Mouse (Mus musculus) kidney, postnatal 14 days (tissue): ENCODE data around the gene Sh2b3.

Source experiments
- DNase-seq: peaks from one replicate; pipeline ENCODE4 v3.0.0; 2022; ENCODE audit warnings: mixed read lengths

Gene Sh2b3

DNA sequence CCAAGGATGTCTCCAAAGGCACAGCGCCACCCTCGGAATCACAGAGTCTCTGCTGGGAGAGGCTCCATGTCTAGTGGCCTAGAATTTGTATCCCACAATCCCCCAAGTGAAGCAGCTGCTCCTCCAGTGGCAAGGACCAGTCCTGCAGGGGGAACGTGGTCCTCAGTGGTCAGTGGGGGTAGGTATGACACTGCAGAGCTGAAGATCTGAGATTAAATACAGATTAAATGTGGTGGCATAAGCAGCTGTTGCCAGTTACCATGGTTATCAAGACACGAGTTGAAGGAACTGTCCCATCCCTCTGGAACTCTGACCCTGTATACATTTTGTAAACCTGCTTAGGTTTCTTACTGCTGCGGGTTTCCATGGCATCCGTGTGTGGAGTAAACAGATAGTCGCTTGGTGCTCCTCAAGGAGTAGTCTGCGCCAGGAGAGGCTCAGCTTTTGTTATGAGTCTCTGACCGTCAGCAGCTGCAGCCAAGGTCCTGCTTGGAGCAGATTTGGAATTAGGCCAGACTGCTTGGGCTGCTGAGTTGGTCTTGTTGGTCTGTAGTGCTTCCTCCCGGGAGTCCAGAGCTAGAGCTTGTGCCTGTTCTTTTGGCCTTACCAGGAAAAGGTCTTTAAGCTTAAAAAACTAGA, 53.5 kb downstream of the Sh2b3 start:
- peak; percentile 59 for DNase-seq

GRCm38 (mm10) chr5:121782467-121782866, 55.0 kb downstream of the Sh2b3 start:
- no peak for DNase-seq

DNA sequence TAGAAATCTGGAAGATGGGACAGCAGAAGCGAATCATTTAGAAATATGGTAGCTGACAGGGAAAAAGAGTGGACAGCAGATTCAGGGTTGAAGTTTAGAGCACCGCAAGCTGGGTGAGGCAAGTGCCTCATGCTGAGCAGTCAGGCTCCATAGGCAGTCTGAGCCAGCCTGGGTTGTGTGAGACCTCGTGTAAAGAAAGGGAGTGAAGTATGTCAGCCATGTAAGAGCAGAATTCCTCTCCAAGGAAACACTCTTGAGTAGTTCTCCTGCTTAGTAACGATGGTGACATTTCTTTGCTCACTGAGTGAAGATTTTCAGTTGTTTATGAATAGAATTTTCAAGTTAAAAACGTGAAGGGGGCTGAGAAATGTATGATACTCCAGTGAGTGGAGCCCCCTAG, 57.3 kb downstream of the Sh2b3 start:
- no peak for DNase-seq

DNA sequence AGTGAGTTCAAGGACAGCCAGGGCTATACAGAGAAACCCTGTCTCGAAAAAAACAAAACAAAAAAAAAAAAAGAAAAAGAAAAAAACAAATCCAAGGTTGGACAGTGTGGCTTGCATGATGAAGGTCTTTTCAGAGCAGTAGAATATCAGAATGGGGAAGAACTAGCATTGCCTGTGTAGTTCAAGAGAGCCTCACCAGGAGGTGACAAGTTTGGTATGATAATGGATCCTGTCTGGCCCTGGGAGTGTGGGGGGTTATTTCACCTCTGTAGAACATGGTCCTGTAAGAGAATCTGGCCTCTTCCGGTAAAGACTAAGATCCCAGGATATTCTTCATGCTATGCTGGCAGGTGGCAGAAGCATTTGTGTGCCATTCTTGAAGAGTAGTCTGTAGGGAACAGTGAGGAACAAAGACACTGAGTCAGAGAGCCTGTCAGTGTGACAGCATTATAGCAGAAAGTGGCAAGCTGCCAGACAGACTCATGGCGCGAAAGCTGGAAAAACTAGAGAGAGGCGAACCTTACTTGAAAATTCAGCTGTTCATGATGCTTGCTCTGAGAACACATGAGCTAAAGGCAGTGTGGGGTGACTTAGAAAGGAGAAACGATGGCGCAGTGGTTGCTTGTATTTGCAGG, 58.8 kb downstream of the Sh2b3 start:
- no peak for DNase-seq

GRCm38 (mm10) chr5:121771611-121772010, 65.8 kb downstream of the Sh2b3 start:
- no peak for DNase-seq

GRCm38 (mm10) chr5:121769827-121770226, 67.6 kb downstream of the Sh2b3 start:
- peak; percentile 48 for DNase-seq

DNA sequence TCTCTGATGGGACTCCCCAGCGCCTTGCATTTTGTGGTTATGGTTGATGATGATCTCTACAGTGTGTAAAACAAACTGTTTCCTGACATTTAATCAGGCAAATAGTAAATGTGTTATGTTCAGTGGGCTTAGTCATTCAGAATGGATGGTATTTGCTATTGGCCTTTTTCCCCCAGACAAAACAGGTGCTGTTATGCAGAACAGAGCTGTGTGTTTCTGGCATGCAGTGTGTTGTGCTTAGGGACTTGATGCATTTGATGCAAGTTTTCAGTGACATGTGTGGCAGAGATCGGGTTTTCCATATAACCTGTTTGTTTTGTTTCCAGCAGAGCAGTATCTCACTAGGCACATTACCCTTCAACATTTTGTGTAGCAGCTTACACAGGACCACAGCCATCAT, 69.9 kb downstream of the Sh2b3 start:
- no peak for DNase-seq

DNA sequence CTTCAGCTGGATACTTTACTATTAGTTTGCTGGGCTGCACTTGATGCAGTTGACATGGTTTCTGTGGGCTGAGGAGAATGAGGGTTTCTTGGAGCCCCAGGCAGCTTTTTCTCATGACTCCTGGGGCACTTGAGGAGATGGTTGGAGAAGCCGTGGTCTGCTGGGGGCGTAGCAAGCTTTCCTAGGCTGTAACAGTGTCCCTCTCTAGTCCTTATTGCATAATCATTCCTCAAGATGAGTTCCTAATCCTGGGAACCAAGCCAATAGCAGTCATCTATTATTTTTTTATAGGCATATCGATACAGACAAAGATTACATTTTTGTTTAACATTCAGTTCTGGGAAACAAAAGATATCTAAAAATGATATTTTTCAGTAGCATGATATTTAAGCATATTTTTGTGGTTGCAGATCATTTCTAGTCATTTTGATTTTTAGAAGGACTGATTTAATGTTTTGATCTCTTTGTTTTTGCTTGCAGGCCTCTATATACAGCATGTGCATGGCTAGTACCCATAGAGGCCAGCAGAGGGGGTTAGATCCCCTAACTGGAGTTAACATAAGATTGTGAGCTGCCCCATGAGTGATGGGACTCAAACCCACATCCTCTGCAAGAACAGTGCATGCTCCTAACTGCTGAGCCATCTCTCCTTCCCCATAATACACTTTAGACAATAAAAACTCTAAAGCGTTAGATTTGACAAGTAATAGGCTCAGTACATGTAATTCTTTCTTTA, 71.2 kb downstream of the Sh2b3 start:
- DNase-seq: no peak
